Mouse (Mus musculus) testis, postnatal 10 days (tissue): ENCODE data around the gene Mrc1.
"Not testable (repeated sequence)": the region's sequence is repeated elsewhere in the genome, so short reads cannot be mapped to it uniquely, and the experiment has no call there.

Experiments
- DNase-seq: peaks from one replicate; pipeline ENCODE4 v3.0.0; 2021; ENCODE audit warnings: low spot score

Gene Mrc1

DNA sequence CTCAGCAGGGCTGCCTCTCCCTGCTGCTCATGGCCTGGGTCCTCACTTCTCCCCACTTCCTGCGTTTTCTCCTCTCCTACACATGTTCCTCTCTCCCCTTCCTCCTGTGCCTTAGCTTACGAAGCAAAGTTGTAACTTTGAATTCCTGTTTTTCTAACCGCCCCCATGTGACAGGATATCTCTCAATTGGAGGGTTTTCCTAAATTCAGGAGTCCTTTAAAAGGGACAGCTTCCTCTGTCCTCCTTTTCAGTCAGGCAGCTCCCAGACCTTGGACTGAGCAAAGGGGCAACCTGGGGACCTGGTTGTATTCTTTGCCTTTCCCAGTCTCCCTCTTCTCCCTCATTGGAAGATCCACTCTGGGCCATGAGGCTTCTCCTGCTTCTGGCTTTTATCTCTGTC lies at the start of gene Mrc1:
TSS of gene Mrc1 (plus strand) at position 244 of the 400 bp plus-strand sequence.
- no peak for DNase-seq

DNA sequence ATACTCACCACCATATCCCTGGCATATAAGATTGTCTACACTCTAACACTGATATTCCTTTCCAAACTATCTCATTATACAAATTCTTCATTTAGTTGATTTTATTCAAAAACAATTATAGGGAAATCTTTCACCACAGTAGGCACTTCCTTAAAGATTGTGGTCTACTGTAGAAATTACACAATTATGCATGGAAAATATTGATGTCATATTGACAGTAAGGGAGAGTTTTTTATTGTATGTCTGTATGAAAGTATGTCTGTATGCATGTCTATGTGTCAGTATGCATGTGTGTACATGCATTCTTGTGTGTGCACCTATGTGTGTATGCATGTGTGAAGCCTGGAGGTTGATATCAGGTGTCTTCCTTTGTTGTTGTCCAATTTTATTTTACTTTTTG lies 44.8 kb upstream of the Mrc1 start:
- DNase-seq = no peak

DNA sequence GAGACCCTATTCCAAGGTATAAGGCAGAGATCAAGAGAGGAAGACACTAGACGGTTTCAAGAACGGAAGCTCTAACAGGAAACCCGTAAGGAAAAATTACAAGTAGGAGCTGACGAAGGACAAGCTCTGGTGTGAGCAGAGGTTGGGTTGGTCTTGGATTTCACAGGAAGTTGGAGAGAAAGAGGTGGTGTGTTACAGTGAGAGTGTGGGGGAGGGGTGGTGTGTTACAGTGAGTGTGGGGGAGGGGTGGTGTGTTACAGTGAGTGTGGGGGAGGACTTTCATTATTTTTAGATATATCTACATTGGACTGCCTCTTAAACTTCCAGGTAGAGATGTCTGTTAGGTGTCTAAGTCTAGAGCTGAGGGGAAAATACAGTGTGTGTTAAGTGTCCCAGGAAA lies 38.5 kb upstream of the Mrc1 start:
- no peak for DNase-seq

DNA sequence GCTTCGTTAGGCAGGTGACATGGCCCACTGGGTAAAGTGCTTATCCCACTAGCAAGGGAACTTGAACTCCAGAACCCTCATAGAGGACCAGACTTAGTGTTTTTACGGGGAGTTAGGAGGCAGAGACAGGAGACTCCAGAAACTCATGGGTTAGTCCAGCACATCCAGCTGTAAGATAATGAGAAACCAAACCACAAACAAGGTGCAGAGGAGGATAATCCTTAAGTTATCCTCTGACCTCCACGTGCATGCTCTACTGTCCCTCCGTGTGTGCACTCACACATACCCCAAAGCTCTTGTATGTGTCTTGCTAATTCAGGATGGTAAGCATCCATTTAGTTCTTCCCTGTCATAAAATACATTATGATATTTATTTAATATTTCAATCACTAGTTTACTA lies 37.6 kb upstream of the Mrc1 start:
- DNase-seq = no peak

DNA sequence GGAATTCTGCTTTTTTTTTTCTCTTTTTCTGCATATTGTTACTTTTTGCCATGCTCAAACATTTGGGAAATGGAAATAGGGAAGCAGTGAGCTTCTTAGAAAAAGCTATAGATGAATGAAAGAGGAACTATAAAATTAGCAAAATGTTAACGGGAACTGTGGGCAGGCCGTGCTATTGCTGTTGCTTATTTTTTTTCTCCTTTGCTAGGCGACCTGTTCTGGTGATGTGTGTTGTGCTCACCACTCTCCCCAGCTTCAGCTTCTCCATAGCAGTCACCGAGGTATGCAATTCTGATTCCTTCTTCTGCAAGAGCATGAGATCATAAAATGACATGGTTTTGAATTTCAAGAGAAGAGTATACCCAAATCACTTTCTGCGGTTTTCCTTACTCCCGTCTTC lies 37.1 kb upstream of the Mrc1 start:
- DNase-seq = no peak

DNA sequence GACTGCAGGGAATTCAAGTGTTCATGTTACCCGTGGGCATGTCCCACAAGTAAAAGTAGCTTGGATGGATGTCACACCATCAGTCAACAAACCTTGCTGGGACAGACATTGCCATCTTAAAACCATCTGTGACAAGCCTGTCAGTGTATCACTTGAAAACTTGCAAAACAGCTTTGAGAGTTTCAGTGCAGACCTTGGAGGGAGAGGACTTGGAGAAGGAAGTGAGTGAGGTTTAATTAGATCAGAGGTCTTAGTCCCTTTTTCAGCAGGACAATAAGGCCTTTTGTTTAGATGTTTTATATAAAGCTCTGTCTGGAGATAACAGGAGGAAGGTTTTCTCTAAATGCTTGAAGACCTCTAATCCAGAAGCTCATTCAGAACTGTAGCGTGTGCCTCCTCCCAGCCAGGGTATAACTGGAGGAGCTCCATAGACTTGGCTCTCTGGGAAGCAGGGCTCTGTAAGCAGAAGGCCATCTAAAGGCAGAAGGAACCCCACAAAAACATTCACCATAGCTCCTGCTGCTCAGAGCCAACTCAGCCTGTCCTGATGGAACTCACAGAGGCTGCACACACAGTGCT lies 30.8 kb upstream of the Mrc1 start:
- not testable (repeated sequence) for DNase-seq

DNA sequence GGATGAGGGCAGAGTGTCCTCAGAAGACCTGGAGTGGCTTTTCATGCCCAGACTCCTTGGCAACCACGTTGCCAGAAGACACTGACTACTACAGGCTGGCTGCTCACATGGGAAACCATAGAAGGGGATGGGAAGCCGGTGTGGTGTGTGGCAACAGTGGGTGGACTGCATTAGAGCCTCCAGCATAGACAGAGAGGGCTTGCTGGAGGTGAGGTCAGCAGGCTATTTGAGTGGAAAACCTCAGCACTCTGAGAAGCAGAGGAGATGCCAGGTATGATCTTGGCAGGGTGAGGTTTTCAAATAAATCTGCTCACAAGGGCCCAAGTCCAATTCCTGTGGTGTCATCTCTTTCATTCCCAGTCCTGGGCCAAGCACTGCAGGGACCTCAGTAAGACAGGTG lies 29.6 kb upstream of the Mrc1 start:
- peak; percentile 47 for DNase-seq

DNA sequence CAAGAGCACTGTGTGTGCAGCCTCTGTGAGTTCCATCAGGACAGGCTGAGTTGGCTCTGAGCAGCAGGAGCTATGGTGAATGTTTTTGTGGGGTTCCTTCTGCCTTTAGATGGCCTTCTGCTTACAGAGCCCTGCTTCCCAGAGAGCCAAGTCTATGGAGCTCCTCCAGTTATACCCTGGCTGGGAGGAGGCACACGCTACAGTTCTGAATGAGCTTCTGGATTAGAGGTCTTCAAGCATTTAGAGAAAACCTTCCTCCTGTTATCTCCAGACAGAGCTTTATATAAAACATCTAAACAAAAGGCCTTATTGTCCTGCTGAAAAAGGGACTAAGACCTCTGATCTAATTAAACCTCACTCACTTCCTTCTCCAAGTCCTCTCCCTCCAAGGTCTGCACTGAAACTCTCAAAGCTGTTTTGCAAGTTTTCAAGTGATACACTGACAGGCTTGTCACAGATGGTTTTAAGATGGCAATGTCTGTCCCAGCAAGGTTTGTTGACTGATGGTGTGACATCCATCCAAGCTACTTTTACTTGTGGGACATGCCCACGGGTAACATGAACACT lies 28.2 kb upstream of the Mrc1 start:
- DNase-seq = not testable (repeated sequence)

DNA sequence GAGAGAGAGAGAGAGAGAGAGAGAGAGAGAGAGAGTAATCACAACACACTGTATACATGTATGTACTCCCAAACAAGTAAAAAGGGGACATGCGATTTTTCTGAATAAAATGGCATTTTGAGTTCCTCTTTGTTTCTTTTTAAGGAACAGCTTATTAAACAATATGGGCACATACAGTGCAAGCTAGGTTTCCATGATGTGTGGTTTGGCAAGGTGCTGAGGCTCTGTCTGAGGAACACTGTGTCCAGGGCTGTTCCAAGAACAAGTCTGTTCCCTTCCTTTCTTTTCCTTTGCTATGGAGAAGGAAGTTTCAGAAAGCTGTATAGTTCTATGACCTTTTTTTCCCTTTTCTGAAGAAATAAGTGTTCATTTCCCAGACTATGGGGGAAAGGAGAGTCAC lies 24.9 kb upstream of the Mrc1 start:
- no peak for DNase-seq

DNA sequence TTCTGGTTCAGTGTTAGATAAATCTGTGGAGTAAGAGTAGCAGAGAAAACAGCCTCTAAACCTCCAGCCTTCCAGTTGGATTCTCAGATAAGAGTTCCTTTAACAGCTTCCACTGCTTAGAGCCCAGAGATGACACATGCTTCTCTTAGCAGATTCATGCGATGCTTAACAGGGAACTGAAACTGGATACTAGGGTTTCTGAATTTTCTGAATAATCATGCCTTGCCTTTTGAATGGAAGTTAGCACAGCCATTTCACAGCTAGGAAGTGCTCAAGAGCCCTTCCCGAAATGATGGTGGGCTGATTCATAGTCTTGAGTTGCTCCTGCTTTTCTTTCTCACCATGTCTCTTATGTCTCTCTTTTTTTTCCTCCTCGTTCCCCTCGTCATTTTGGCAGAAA lies 22.4 kb upstream of the Mrc1 start:
- no peak for DNase-seq

DNA sequence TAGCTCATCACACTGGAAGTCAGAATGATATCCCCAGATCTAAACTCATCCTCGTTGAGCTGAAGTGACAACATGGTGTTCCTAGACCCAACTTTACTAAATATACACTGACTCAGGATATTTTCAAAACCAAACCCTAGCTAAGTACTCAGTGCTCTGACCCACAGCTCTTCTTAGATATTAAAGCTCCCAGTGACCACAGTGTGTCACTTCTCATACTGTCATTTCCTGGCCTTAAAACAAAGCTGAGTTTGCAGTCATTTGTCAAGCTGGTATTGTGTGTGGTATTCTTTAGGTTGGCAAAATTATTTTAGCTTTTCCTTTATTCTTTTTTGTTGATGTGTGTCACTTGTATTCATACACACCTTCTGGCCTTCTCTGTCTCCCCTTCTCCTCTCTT lies 18.5 kb upstream of the Mrc1 start:
- no peak for DNase-seq

DNA sequence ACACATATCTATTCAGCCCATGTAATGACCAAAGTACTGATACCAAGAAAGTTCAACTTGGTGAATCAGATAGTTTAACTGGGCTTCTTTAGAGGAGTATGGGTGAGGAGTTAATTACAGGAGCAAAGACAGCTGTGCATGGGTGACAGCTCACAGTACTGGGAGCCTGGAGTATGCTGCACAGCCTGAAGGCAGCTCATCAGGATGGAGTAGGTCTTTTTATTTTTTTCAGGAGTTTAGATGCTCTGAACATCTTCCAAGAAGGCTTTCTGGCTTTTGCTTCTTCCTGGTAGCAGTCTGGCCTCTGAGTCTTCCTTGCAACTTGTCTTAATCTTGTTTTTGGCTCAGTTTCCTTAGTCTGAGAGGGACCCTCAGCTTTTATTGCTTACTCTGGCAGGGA lies 17.6 kb upstream of the Mrc1 start:
- no peak for DNase-seq

DNA sequence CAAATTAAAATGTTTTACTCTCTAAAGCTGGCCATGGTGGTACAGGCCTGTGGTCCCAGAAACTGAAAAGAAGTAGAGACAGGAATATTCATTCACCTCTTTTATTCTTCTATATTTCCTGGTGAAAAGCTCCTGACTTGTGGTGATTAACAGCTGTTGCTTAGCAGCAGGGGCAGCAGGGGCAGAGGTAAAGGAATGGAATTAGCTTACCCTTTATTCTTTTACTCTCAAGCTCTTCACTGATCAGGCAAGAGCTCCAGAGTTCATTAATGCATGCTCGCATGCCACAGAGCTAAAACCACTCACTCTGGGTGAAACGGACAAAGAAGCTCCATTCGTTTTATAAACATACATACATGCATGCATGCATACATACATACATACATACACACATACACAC lies 14.4 kb upstream of the Mrc1 start:
- DNase-seq = no peak

DNA sequence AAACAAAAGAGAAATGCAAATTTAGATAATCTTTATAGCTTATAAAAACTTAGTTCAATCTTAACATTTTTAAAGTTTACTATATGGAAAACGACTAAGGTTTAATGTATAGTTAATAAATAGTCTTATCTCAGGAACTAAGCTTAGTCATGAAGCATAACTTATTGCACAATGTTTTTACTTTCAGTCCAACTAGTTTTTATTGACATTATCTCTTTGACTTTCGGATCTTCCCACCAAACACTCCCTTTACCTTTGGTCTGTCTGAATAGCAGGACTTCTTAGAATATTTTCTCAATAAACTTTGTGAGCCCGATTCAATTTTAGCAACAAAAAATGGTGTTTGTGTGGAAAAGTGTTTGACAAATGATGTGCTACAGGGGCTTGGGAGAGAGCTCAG lies 12.5 kb upstream of the Mrc1 start:
- DNase-seq = no peak

DNA sequence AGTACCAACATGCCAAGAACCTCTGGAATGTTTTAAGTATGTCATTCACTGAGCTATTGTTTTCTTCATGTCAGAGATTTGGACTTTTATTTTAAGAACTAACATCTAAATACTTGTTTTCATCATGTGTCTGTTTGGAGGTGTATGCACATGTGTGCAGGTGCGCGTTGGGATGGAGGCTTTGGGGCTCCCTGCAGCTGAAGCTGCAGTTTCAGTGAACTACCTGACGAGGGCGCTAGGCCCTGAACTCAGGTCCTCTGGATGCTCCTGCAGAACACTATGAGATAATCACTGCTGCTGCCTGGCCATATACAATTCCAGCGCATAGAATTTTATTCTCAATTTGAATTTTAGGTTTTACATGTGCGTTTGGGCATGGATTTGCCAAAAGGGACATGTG lies 11.1 kb upstream of the Mrc1 start:
- DNase-seq = no peak

DNA sequence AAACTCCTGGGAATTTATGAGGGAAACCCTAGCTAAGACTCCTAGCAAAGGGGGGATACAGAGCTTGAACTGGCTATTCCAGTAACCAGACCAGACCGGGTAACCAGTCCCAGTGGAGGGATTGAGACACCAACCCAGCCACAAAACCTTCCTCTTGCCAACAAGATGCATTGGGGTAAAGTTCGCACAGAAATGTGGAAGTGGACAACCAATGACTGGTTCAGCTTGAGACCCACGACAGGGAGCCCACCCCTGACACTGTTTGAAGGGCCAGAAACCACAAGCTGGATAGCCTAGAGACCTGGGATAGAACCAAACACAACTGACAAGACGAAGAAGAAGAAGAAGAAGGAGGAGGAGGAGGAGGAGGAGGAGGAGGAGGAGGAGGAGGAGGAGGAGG lies 4.8 kb upstream of the Mrc1 start:
- DNase-seq = no peak

DNA sequence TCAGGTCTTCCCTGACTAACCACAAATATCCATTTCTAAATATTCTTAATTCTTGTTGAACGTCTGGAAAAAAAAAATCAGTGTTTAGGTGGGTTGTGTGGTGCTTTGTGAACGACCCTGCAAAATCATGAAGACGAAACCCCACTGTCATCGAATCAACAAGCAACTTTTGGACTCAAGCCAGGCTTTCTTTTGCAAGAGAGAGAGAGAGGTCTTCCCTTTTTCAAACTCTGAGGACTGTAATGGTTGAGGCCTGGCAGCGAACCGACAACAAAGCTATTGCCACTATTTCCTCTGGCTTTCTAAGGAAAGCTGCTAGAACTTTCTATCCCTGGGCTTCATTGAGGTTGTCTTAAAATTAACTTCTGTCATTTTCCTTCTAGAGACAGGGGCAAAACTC lies 697 bp upstream of the Mrc1 start:
- no peak for DNase-seq

DNA sequence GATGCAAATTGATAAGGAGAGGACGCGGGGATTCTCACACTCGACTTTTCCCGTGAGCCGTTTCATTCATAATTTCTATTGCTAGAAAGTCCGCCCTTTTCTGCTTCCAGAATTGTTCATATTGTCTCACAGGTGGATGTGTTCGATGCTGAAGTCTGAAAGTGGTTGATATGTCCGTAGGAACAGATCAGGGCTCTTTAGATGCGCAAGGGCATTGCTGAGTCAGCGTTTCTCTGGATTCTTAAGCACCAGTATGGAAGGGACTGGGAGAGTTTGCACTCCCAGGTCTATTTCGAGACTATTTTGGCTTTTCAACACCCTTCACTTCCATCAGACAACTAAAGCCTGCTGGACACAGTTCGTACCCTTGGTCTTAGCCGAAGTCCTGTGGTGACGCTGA lies 787 bp downstream of the Mrc1 start:
- DNase-seq = no peak

DNA sequence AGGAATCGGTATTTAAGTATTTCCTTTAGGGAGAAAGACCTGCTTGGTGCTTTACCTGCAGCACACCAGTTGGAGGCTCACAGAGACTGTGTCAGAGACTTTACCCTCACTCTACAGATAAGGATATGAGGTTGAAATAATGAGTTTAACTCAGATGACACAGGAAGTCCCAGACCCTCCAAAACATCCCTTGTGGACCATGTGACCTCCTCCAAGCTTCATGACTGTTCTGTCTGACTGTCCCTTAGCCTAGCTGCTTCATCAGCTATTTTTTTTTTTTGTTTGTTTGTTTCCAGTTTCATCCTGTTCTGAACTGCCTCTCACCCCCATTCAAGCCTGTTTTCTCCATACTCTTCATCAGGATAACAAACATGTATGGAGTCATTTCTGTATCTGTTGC lies 3.7 kb downstream of the Mrc1 start:
- no peak for DNase-seq

DNA sequence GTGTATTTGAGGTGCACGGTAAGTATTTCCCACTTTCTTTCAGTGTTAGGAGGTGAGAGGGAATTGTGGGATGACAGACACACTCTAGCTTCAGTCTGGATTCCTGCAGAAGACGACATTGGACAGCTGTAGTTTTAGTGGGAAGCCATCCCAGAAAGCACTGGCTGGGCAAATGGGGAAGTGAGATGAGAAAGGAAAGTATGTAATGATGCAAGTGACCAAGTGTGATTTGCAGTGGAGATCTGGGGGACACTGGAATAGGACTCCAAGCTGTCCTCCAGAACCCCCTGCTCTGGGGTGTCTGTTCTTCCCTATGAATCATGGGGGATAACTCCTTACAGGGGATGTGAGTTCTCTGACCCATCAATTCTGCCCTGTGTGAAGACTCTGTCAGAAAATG lies 4.8 kb downstream of the Mrc1 start:
- no peak for DNase-seq

DNA sequence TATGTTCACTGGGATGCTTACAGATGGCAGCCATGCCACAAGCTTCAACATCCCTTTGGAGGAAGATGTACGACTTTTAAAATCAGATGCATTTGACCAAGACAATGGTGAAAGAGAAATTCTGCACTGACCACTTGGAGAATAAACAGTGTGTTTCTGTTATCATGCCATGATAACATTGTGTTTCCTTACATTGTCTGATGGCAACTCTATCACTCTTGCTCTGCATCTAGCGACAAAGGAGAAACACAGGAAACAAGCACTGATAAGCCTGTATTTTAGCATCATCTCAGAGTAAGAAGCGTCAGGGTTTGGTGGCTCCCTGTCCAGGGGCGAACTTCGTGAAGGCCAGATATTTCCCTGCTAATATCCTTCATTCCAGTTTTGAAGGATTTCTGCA lies 6.1 kb downstream of the Mrc1 start:
- DNase-seq = no peak

DNA sequence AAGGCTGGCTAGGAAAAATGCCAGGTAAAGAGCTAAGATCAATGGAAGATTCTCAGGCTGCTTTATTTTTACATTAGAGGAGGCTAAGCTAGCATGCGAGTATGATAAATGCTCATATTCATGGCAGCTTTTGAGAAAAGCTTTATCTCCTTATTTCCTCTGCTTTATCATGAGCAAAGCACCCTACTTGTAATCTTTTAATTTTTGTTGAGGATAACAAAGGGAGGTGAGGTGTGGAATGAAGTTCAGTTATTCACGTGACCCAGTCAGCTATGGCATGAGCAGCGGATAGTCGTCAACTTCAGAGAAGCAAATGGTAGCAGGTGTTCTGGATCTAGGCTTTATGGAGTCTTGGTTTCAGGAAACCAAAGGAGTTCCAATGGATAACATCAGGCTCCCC lies 7.7 kb downstream of the Mrc1 start:
- no peak for DNase-seq

DNA sequence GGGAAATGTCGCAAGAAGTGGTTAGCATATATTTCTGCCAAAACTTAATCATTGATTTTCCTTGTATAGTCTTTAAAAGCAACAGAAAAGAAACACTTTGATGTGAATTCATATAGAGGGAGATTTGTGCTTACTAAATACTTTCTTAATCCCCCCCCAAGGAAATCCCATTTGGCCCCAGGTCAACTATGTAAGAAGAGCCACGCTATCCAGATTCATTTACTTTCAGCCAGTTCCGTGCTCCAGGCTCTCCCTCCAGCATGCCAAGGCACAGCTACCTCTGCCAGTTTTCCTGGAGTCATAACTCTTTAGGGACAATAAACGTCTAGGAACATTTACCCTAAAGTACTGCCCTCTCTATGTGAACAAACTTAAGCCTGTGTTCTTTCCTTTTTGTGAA lies 8.5 kb downstream of the Mrc1 start:
- DNase-seq = no peak

DNA sequence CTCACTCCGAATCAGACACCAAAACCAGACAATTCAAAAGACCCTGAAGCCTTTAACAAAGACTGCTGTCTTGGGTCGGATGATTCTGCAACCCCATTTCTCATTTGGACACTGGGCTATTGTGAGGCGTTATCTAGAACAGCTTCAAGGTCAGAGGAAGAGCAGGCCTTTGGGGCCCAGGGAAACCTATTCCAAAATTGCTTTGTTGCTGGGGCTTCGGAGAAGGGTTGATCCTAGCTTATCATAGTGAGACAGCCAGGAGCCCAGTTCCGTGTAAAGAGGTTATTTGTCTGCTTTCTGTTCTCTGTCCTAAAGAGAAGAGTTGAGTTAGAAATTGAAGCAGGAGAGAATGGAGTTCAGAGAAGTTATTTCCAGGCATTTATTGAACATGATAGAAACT lies 10.0 kb downstream of the Mrc1 start:
- DNase-seq = no peak

DNA sequence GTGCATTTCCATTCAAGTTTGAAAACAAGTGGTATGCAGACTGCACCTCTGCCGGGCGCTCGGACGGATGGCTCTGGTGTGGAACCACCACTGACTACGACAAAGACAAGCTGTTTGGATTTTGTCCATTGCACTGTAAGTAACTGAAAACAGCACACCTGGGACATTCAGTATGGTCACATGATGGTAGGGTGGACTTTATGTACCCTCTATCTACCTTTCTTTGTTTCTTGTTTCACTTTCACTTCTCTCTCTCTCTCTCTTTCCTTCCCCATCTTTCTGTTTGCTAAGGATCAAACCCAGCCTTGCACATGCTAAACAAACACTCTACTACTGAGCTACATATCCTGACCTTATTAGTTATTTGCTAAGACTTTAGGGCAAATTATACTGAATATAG lies 15.0 kb downstream of the Mrc1 start:
- DNase-seq = no peak
